Mouse (Mus musculus) bone marrow macrophage, adult 2 months (primary cell): ENCODE data around the gene Crygs. TPM values are rescaled to one million over a fixed set of nuclear protein-coding genes. Genes with fewer than 3 reads are reported as not detected.

Experiments used
- H3K27ac ChIP-seq: 2 replicates; pipeline ENCODE4 v1.5.1; 2012; ENCODE audit warnings: low read depth, low read length; ENCODE audit not compliant: insufficient read depth
- H3K4me1 ChIP-seq: 2 replicates; pipeline ENCODE4 v1.6.1; 2012; ENCODE audit warnings: low read length; ENCODE audit not compliant: control insufficient read depth, insufficient read depth
- H3K4me3 ChIP-seq: 2 replicates; pipeline ENCODE4 v1.5.1; 2012; ENCODE audit warnings: mild to moderate bottlenecking, low read length, moderate library complexity; ENCODE audit not compliant: insufficient read depth
- CTCF ChIP-seq: IDR thresholded peaks from 2 replicates; pipeline ENCODE4 v1.5.1; 2012; ENCODE audit warnings: low read depth, mild to moderate bottlenecking, low read length, moderate library complexity
- POLR2A ChIP-seq: IDR thresholded peaks from 2 replicates; pipeline ENCODE4 v1.6.1; 2012; ENCODE audit warnings: mild to moderate bottlenecking, low read depth, low read length, borderline replicate concordance
- polyA plus RNA-seq: library from polyadenylated mRNA; stranded (reverse); fragments of >200 nt; gene quantifications from 2 replicates; pipeline ENCODE4 v1.2.4, GENCODE M21; 2012; ENCODE audit not compliant: missing spikeins, insufficient read depth, insufficient read length

The Crygs gene
- polyA plus RNA-seq, 1 experiment = not detected

DNA sequence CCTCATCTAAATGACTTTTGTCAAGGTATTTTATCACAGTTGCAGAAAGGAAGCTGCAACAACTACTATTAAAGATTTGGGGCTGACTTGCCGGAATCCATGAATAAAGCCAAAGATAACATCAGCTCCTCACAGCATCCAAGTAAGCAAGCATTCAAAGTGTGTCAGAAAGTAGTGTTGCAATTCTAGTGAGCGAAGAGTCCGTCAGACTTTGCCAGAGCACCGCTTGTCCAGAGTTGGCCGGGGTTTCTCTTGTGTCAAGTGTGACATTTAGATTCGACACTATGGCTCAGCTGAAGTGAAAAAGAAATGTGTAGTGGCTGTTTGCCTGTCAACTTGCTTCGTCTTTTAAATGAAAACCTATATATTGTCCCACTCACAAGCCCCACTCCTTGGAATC is 45.8 kb downstream of the Crygs start:
- Histone ChIP-seq H3K4me1 (no peaks in the 10 kb centered on the region), H3K4me3 (no peak overlapping the region), H3K27ac (no peak overlapping the region)
- TF ChIP-seq POLR2A (no peak), CTCF (no peak)

Other genes starting within 250 kb of the Crygs start
- gene Dgkg, start 154.4 kb downstream of the Crygs start, polyA plus RNA-seq = 2.1 and 2.3 TPM in 2 replicates
- 16.1 and 17.4 TPM in 2 replicates for gene Tbccd1, start 46.1 kb upstream of the Crygs start, polyA plus RNA-seq
- gene Dnajb11, start 46.3 kb upstream of the Crygs start, polyA plus RNA-seq = 75.6 and 78.0 TPM in 2 replicates
- gene Ahsg, start 79.7 kb upstream of the Crygs start, polyA plus RNA-seq = not detected in 2 replicates
- not detected in 2 replicates for gene Fetub, start 106.8 kb upstream of the Crygs start, polyA plus RNA-seq
- not detected in 2 replicates for gene Hrg, start 139.5 kb upstream of the Crygs start, polyA plus RNA-seq
- not detected in 2 replicates for gene Kng2, start 217.9 kb upstream of the Crygs start, polyA plus RNA-seq
- not detected in 2 replicates for gene Kng1, start 246.3 kb upstream of the Crygs start, polyA plus RNA-seq